Mouse (Mus musculus): ENCODE results near the gene Timm17b.

DNA sequence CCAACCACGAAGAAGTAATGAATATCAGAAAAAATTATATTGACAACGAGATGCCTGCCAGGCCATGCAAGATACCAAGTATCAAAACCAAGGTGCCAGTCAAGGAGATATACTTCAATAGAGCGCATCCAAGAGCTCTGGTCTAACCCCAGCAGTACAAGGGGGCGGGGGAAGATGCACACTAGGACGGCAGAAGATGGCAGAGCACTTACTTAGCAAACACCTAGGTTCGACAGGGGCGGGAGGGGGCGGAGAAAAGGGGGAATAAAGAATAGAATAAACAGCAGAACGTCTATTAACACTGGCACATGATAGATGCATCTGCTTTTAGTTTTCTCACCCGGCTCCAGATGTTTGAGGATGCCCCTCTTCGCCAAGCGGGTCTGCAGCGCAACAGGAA is 946 bp upstream of the Timm17b start:
- no peak for TF ChIP-seq GATA1 (IDR thresholded peaks at IDR 0.05; ENCODE audit: borderline replicate concordance, low read length)
- TF ChIP-seq FLI1 (IDR thresholded peaks at IDR 0.05; ENCODE audit: low read length), result no peak

Measured in megakaryocyte, embryonic 14.5 days (primary cell).